Mouse (Mus musculus) cortical plate, adult 2 months (tissue): ENCODE data around the gene Kdelc1. TPM values are rescaled to one million over a fixed set of nuclear protein-coding genes. Genes with fewer than 3 reads are reported as not detected.

Source experiments
- H3K27ac ChIP-seq: fragments of 200-500 bp; 2 replicates; pipeline ENCODE4 v1.5.1; 2012; ENCODE audit warnings: low read length, control low read depth, inconsistent platforms; ENCODE audit not compliant: insufficient read depth
- H3K4me1 ChIP-seq: fragments of 200-500 bp; 2 replicates; pipeline ENCODE4 v1.6.1; 2011; ENCODE audit warnings: low read length; ENCODE audit not compliant: control insufficient read depth, insufficient read depth
- H3K4me3 ChIP-seq: fragments of 200-500 bp; 2 replicates; pipeline ENCODE4 v1.5.1; 2011; ENCODE audit warnings: mild to moderate bottlenecking, low read length, control low read depth; ENCODE audit not compliant: insufficient read depth
- CTCF ChIP-seq: fragments of 200-500 bp; IDR thresholded peaks from 2 replicates; pipeline ENCODE4 v1.5.1; 2011; ENCODE audit warnings: mild to moderate bottlenecking, control low read depth, low read length; ENCODE audit not compliant: insufficient read depth; ENCODE audit errors: extremely low read depth
- POLR2A ChIP-seq: fragments of 200-500 bp; IDR thresholded peaks from 2 replicates; pipeline ENCODE4 v1.6.1; 2011; ENCODE audit warnings: mild to moderate bottlenecking, low read length, control low read depth; ENCODE audit not compliant: insufficient read depth; ENCODE audit errors: extremely low read depth
- polyA plus RNA-seq: library from polyadenylated mRNA; depleted of rRNA; stranded (reverse); fragments of >200 nt; gene quantifications from 2 replicates; pipeline ENCODE4 v1.2.3, GENCODE M21; 2012; rRNA removed

The Kdelc1 gene
- polyA plus RNA-seq, 1 experiment, result 13.8 TPM

DNA sequence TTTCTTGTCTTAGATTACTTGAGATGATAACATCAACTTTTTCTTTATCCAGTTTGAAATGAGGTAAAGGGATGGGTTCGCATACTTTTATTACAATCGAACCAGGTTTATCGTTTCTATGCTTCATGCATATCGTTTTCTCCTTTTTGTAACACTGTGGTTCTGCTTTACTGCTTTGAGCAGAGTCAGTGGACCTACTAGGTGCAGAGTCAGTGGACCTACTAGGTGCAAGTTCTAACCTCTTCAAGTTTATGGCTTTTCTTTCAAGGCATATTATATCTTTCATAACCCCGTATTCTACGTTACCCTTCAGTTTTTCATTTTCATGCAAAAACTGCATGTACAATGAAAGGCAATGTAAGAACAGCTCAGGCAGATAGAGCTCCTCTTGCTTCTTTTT is 55.2 kb downstream of the Kdelc1 start:
- H3K27ac ChIP-seq, result no peak overlapping the region
- TF ChIP-seq POLR2A (no peak), CTCF (no peak)
- no peak overlapping the region for H3K4me3 ChIP-seq
- H3K4me1 ChIP-seq, result no peaks in the 10 kb centered on the region

DNA sequence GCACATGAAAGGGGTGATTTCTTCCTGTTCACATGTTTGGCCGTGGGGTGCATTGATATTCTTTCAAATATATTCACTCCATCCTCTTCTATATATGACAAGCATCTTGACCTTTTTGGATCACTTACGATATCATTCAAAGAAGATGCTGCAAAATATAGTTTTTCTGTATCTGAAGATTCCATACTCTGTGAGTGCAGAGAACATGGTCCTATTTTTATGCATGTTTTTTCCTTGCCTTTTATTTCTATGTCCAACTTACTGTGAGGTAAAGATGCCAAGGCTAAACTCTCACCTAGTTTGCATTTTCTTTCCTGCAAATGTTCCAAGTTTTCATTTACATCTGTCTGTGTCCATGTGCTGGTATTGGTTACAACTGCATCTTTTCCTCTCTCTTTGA is 56.8 kb downstream of the Kdelc1 start, which contains the start of gene Gm8251:
TSS of gene Gm8251 (minus strand) at position 101 of the 400 bp plus-strand sequence.
- H3K4me3 ChIP-seq, result no peak within 1 kb of the TSS
- H3K4me1 ChIP-seq, result no peaks in the 10 kb centered on the region
- H3K27ac ChIP-seq, result no peak within 1 kb of the TSS
- TF ChIP-seq POLR2A (no peak), CTCF (no peak)

DNA sequence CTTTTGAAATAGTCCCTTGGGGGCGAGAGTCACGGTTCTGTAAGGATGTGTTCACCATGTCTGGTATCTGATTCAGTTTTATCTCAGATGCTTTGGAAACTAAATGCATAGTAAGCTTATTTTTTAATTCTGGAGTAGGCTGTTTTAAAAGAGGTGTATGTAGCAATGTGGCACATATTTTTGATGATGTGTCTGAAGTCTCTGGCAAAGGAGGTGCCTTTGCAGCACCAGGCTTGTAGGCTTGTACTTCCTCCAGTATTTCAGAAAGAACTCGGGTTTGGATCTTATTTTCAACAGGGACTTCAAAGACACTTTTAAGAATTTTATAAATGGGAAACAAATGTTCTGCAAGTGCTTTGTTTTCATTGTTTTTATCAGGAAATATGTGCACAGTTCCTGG is 60.8 kb downstream of the Kdelc1 start:
- Histone ChIP-seq H3K4me1 (no peaks in the 10 kb centered on the region), H3K4me3 (no peak overlapping the region), H3K27ac (no peak overlapping the region)
- TF ChIP-seq POLR2A (no peak), CTCF (no peak)

Other genes with a start within 250 kb of the Kdelc1 start
- gene Tpp2, start 185.2 kb downstream of the Kdelc1 start, polyA plus RNA-seq, result 25.8 and 25.9 TPM in 2 replicates
- gene Mettl21c, start 98.8 kb downstream of the Kdelc1 start, polyA plus RNA-seq, result 0.02 and 0.08 TPM in 2 replicates
- not detected in 2 replicates for gene Gm8251, start 56.9 kb downstream of the Kdelc1 start, polyA plus RNA-seq
- 6.5 and 6.6 TPM in 2 replicates for gene Tex30, start 16.4 kb downstream of the Kdelc1 start, polyA plus RNA-seq
- 11.8 and 13.1 TPM in 2 replicates for gene Bivm, start 149 bp upstream of the Kdelc1 start, polyA plus RNA-seq
- gene Ercc5, start 28.9 kb upstream of the Kdelc1 start, polyA plus RNA-seq, result 18.7 and 20.2 TPM in 2 replicates
- 0.08 TPM in 1 of 2 replicates, not detected in the other for gene Mettl21e, start 100.2 kb upstream of the Kdelc1 start, polyA plus RNA-seq